Mouse (Mus musculus) liver, adult (tissue): ENCODE data around the gene Alkbh7.

ENCODE experiments used
- GATA4 ChIP-seq: IDR thresholded peaks from 2 replicates; pipeline ENCODE4 v1.6.1; 2014; ENCODE audit warnings: mild to moderate bottlenecking, low read length; ENCODE audit not compliant: insufficient replicate concordance

Alkbh7 gene

GRCm38 (mm10) chr17:57038978-57039377, 41.8 kb downstream of the Alkbh7 start:
- no peak for TF ChIP-seq GATA4

- TF ChIP-seq GATA4 = no peak
These were observed 44.4 kb downstream of the Alkbh7 start, which contains the start of gene Slc25a41 for GRCm38 (mm10) chr17:57041554-57041953. Gene Slc25a41, minus strand, starts transcription at chr17:57041654.

GRCm38 (mm10) chr17:57047406-57047805, 50.3 kb downstream of the Alkbh7 start:
- no peak for TF ChIP-seq GATA4

- no peak for TF ChIP-seq GATA4
These were observed 51.7 kb downstream of the Alkbh7 start for GRCm38 (mm10) chr17:57048816-57049215.
